Mouse (Mus musculus): ENCODE measurements around the gene Plbd2. TPM values are rescaled to one million over a fixed set of nuclear protein-coding genes. Genes with fewer than 3 reads are reported as not detected.

The Plbd2 gene
- polyA plus RNA-seq, 1 experiment from 2014 or later: 35.1 TPM

- no peak overlapping the region for H3K4me3 ChIP-seq (ENCODE audit: low read depth, low read length)
- H3K9ac ChIP-seq (ENCODE audit: low read depth, low read length): no peak overlapping the region
- no peaks in the 10 kb centered on the region for H3K4me1 ChIP-seq (replicated peaks; ENCODE audit: control insufficient read depth, insufficient read depth, low read length)
- no peak for DNase-seq (ENCODE audit: low spot score)
- no peaks in the 10 kb centered on the region for H3K27me3 ChIP-seq (replicated peaks; ENCODE audit: control insufficient read depth, insufficient read depth, low read length)
- WGBS: 77% methylated on average over 10 of the region's 10 CpGs
- no peaks in the 10 kb centered on the region for H3K9me3 ChIP-seq (ENCODE audit: control insufficient read depth, low read length)
- no peak overlapping the region for H3K4me2 ChIP-seq
- H3K36me3 ChIP-seq (ENCODE audit: control insufficient read depth, insufficient read depth, low read length): peaks cover 6% of the 10 kb centered on the region; the same call in 1 of the 2 replicates
- ATAC-seq (replicated peaks; ENCODE audit: low FRiP score): no peak
- no peak overlapping the region for H3K27ac ChIP-seq (ENCODE audit: low read depth, low read length)
These were observed 8.2 kb downstream of the Plbd2 start for GRCm38 (mm10) chr5:120495064-120495702.

GRCm38 (mm10) chr5:120493873-120494395, 9.5 kb downstream of the Plbd2 start:
- H3K4me3 ChIP-seq (ENCODE audit: low read depth, low read length): no peak overlapping the region
- H3K4me2 ChIP-seq: no peak overlapping the region
- no peak for DNase-seq (ENCODE audit: low spot score)
- peaks cover 6% of the 10 kb centered on the region; the same call in 1 of the 2 replicates for H3K36me3 ChIP-seq (ENCODE audit: control insufficient read depth, insufficient read depth, low read length)
- H3K4me1 ChIP-seq (replicated peaks; ENCODE audit: control insufficient read depth, insufficient read depth, low read length): no peaks in the 10 kb centered on the region
- H3K9ac ChIP-seq (ENCODE audit: low read depth, low read length): no peak overlapping the region
- no peak for ATAC-seq (replicated peaks; ENCODE audit: low FRiP score)
- no peaks in the 10 kb centered on the region for H3K27me3 ChIP-seq (replicated peaks; ENCODE audit: control insufficient read depth, insufficient read depth, low read length)
- H3K27ac ChIP-seq (ENCODE audit: low read depth, low read length): no peak overlapping the region
- 88% methylated on average over 9 of the region's 9 CpGs for WGBS
- H3K9me3 ChIP-seq (ENCODE audit: control insufficient read depth, low read length): no peaks in the 10 kb centered on the region

- no peak overlapping the region for H3K27ac ChIP-seq (ENCODE audit: low read depth, low read length)
- H3K4me2 ChIP-seq: no peak overlapping the region
- no peaks in the 10 kb centered on the region for H3K9me3 ChIP-seq (ENCODE audit: control insufficient read depth, low read length)
- DNase-seq (ENCODE audit: low spot score): no peak
- no peak overlapping the region for H3K4me3 ChIP-seq (ENCODE audit: low read depth, low read length)
- H3K27me3 ChIP-seq (replicated peaks; ENCODE audit: control insufficient read depth, insufficient read depth, low read length): no peaks in the 10 kb centered on the region
- H3K4me1 ChIP-seq (replicated peaks; ENCODE audit: control insufficient read depth, insufficient read depth, low read length): no peaks in the 10 kb centered on the region
- no peak overlapping the region for H3K9ac ChIP-seq (ENCODE audit: low read depth, low read length)
- H3K36me3 ChIP-seq (ENCODE audit: control insufficient read depth, insufficient read depth, low read length): peaks cover 8% of the 10 kb centered on the region; the same call in 1 of the 2 replicates
- no peak for ATAC-seq (replicated peaks; ENCODE audit: low FRiP score)
- WGBS: 87% methylated on average over 6 of the region's 6 CpGs
These were observed 10.0 kb downstream of the Plbd2 start for GRCm38 (mm10) chr5:120493440-120493839.

GRCm38 (mm10) chr5:120492437-120492836, 11.0 kb downstream of the Plbd2 start:
- Histone ChIP-seq H3K27ac (ENCODE audit: low read depth, low read length) (no peak overlapping the region), H3K9me3 (ENCODE audit: control insufficient read depth, low read length) (no peaks in the 10 kb centered on the region), H3K4me1 (replicated peaks; ENCODE audit: control insufficient read depth, insufficient read depth, low read length) (no peaks in the 10 kb centered on the region), H3K36me3 (ENCODE audit: control insufficient read depth, insufficient read depth, low read length) (peaks cover 8% of the 10 kb centered on the region; the same call in 1 of the 2 replicates), H3K4me2 (no peak overlapping the region), H3K4me3 (ENCODE audit: low read depth, low read length) (no peak overlapping the region), H3K9ac (ENCODE audit: low read depth, low read length) (no peak overlapping the region), H3K27me3 (replicated peaks; ENCODE audit: control insufficient read depth, insufficient read depth, low read length) (no peaks in the 10 kb centered on the region)
- no peak for DNase-seq (ENCODE audit: low spot score)
- no peak for ATAC-seq (replicated peaks; ENCODE audit: low FRiP score)
- 68% methylated on average over 11 of the region's 11 CpGs for WGBS

GRCm38 (mm10) chr5:120490679-120491192, 12.7 kb downstream of the Plbd2 start:
- Histone ChIP-seq H3K36me3 (ENCODE audit: control insufficient read depth, insufficient read depth, low read length) (peaks cover 6% of the 10 kb centered on the region; the same call in 1 of the 2 replicates), H3K9me3 (ENCODE audit: control insufficient read depth, low read length) (no peaks in the 10 kb centered on the region), H3K27ac (ENCODE audit: low read depth, low read length) (no peak overlapping the region), H3K4me2 (no peak overlapping the region), H3K4me3 (ENCODE audit: low read depth, low read length) (no peak overlapping the region), H3K4me1 (replicated peaks; ENCODE audit: control insufficient read depth, insufficient read depth, low read length) (no peaks in the 10 kb centered on the region), H3K27me3 (replicated peaks; ENCODE audit: control insufficient read depth, insufficient read depth, low read length) (no peaks in the 10 kb centered on the region), H3K9ac (ENCODE audit: low read depth, low read length) (no peak overlapping the region)
- ATAC-seq (replicated peaks; ENCODE audit: low FRiP score) (no peak), DNase-seq (ENCODE audit: low spot score) (no peak)
- WGBS: 82% methylated on average over 8 of the region's 8 CpGs

GRCm38 (mm10) chr5:120487844-120488243, 15.6 kb downstream of the Plbd2 start:
- DNase-seq (ENCODE audit: low spot score): no peak
- Histone ChIP-seq H3K27me3 (replicated peaks; ENCODE audit: control insufficient read depth, insufficient read depth, low read length) (no peaks in the 10 kb centered on the region), H3K36me3 (ENCODE audit: control insufficient read depth, insufficient read depth, low read length) (peaks cover 6% of the 10 kb centered on the region; the same call in 1 of the 2 replicates), H3K27ac (ENCODE audit: low read depth, low read length) (no peak overlapping the region), H3K4me2 (no peak overlapping the region), H3K9ac (ENCODE audit: low read depth, low read length) (no peak overlapping the region), H3K9me3 (ENCODE audit: control insufficient read depth, low read length) (no peaks in the 10 kb centered on the region), H3K4me1 (replicated peaks; ENCODE audit: control insufficient read depth, insufficient read depth, low read length) (no peaks in the 10 kb centered on the region), H3K4me3 (ENCODE audit: low read depth, low read length) (no peak overlapping the region)
- WGBS: 81% methylated on average over 8 of the region's 8 CpGs
- no peak for ATAC-seq (replicated peaks; ENCODE audit: low FRiP score)

GRCm38 (mm10) chr5:120483399-120483798, 20.0 kb downstream of the Plbd2 start:
- no peak for DNase-seq (ENCODE audit: low spot score)
- 82% methylated on average over 19 of the region's 19 CpGs for WGBS
- no peak for ATAC-seq (replicated peaks; ENCODE audit: low FRiP score)

GRCm38 (mm10) chr5:120481205-120481604, 22.2 kb downstream of the Plbd2 start:
- ATAC-seq (replicated peaks; ENCODE audit: low FRiP score) (no peak), DNase-seq (ENCODE audit: low spot score) (no peak)
- H3K9me3 ChIP-seq (ENCODE audit: control insufficient read depth, low read length): no peaks in the 10 kb centered on the region
- 74% methylated on average over 9 of the region's 9 CpGs for WGBS
- H3K27ac ChIP-seq (ENCODE audit: low read depth, low read length): no peak overlapping the region
- no peaks in the 10 kb centered on the region for H3K36me3 ChIP-seq (ENCODE audit: control insufficient read depth, insufficient read depth, low read length)
- no peaks in the 10 kb centered on the region for H3K4me1 ChIP-seq (replicated peaks; ENCODE audit: control insufficient read depth, insufficient read depth, low read length)
- H3K9ac ChIP-seq (ENCODE audit: low read depth, low read length): no peak overlapping the region
- H3K4me3 ChIP-seq (ENCODE audit: low read depth, low read length): no peak overlapping the region
- peaks cover 13% of the 10 kb centered on the region for H3K27me3 ChIP-seq (replicated peaks; ENCODE audit: control insufficient read depth, insufficient read depth, low read length)
- H3K4me2 ChIP-seq: no peak overlapping the region

More at GRCm38 (mm10) chr5:120483399-120483798, 20.0 kb downstream of the Plbd2 start:
- Histone ChIP-seq H3K27me3 (replicated peaks; ENCODE audit: control insufficient read depth, insufficient read depth, low read length) (peaks cover 2% of the 10 kb centered on the region), H3K36me3 (ENCODE audit: control insufficient read depth, insufficient read depth, low read length) (no peaks in the 10 kb centered on the region; the same call in 1 of the 2 replicates), H3K9ac (ENCODE audit: low read depth, low read length) (no peak overlapping the region), H3K4me2 (no peak overlapping the region), H3K9me3 (ENCODE audit: control insufficient read depth, low read length) (no peaks in the 10 kb centered on the region), H3K4me3 (ENCODE audit: low read depth, low read length) (no peak overlapping the region), H3K4me1 (replicated peaks; ENCODE audit: control insufficient read depth, insufficient read depth, low read length) (no peaks in the 10 kb centered on the region), H3K27ac (ENCODE audit: low read depth, low read length) (no peak overlapping the region)

- peaks cover 17% of the 10 kb centered on the region for H3K27me3 ChIP-seq (replicated peaks; ENCODE audit: control insufficient read depth, insufficient read depth, low read length)
- no peak overlapping the region for H3K27ac ChIP-seq (ENCODE audit: low read depth, low read length)
- ATAC-seq (replicated peaks; ENCODE audit: low FRiP score): no peak
- H3K9me3 ChIP-seq (ENCODE audit: control insufficient read depth, low read length): no peaks in the 10 kb centered on the region
- no peak overlapping the region for H3K9ac ChIP-seq (ENCODE audit: low read depth, low read length)
- H3K4me1 ChIP-seq (replicated peaks; ENCODE audit: control insufficient read depth, insufficient read depth, low read length): no peaks in the 10 kb centered on the region
- no peaks in the 10 kb centered on the region for H3K36me3 ChIP-seq (ENCODE audit: control insufficient read depth, insufficient read depth, low read length)
- 58% methylated on average over 4 of the region's 4 CpGs for WGBS
- H3K4me3 ChIP-seq (ENCODE audit: low read depth, low read length): no peak overlapping the region
- H3K4me2 ChIP-seq: no peak overlapping the region
- DNase-seq (ENCODE audit: low spot score): no peak
These were observed 23.9 kb downstream of the Plbd2 start for GRCm38 (mm10) chr5:120479538-120479937.

Measured in liver, embryonic 11.5 days (tissue).